Mouse (Mus musculus) small intestine, adult 2 months (tissue): ENCODE measurements at regions not wholly inside any gene's neighbourhood (a gene's known extent, or its start where the extent isn't known, plus 50 kb on each side); places are given as distances from the start of the nearest gene placed in this dataset.

Source experiments
- H3K27ac ChIP-seq: fragments of 200-500 bp; 2 replicates; pipeline ENCODE4 v1.5.1; 2012; ENCODE audit warnings: low read depth, low read length, control low read depth, inconsistent platforms; ENCODE audit not compliant: insufficient read depth
- H3K27me3 ChIP-seq: fragments of 200-500 bp; 2 replicates; pipeline ENCODE4 v1.6.1; 2012; ENCODE audit warnings: mild to moderate bottlenecking, moderate library complexity, low read length, inconsistent platforms; ENCODE audit not compliant: control insufficient read depth, insufficient read depth
- H3K36me3 ChIP-seq: fragments of 200-500 bp; 2 replicates; pipeline ENCODE4 v1.6.1; 2012; ENCODE audit warnings: mild to moderate bottlenecking, low read length, control low read depth, inconsistent platforms; ENCODE audit not compliant: control insufficient read depth, insufficient read depth
- H3K4me1 ChIP-seq: fragments of 200-500 bp; 2 replicates; pipeline ENCODE4 v1.6.1; 2012; ENCODE audit warnings: low read length, inconsistent platforms, mixed read lengths; ENCODE audit not compliant: control insufficient read depth, insufficient read depth, insufficient read length
- H3K4me3 ChIP-seq: fragments of 200-500 bp; 2 replicates; pipeline ENCODE4 v1.5.1; 2012; ENCODE audit warnings: low read depth, mild to moderate bottlenecking, control low read depth, inconsistent platforms, low read length, moderate library complexity
- CTCF ChIP-seq: fragments of 200-500 bp; IDR thresholded peaks from 2 replicates; pipeline ENCODE4 v1.5.1; 2012; ENCODE audit warnings: low read depth, mild to moderate bottlenecking, control low read depth, inconsistent platforms, low read length, moderate library complexity, mixed read lengths; ENCODE audit not compliant: insufficient replicate concordance, insufficient read length; ENCODE audit errors: extremely low read depth
- POLR2A ChIP-seq: fragments of 200-500 bp; IDR thresholded peaks from 2 replicates; pipeline ENCODE4 v1.6.1; 2012; ENCODE audit warnings: low read depth, mild to moderate bottlenecking, control low read depth, inconsistent platforms, low read length, moderate library complexity
- WGBS: fragments of 180-500 bp; shearing (Covaris S2); methylation state at CpG from one replicate; pipeline ENCODE4 v1.1.7; 2018; 5-methylcytosine and 5-hydroxymethylcytosine counted together

DNA sequence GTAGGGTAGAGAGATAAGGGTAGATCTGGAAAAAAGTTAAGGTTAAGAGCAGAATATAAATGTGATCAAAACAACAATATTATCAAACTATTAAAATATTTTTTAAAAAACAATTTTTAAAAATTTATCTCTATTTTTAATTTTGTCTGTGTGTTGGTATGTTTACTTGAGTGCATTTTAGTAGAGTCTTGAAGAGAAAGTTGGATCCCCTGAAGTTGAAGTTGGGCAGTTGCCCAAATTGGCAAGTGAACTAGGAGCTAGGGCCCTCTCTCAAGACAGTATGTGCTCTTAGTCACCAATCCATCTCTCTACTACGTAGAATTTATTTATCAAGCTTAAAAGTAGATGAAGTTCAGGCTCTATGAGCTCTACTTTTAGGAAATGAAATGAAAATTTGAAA lies 59.9 kb downstream of the Adamts1 start:
- Histone ChIP-seq H3K27ac (no peak overlapping the region), H3K36me3 (no peaks in the 10 kb centered on the region), H3K4me3 (no peak overlapping the region), H3K27me3 (no peaks in the 10 kb centered on the region), H3K4me1 (no peaks in the 10 kb centered on the region)
- TF ChIP-seq CTCF: no peak
- no peak for TF ChIP-seq POLR2A
- 68% methylated on average over 1 of the region's 1 CpGs for WGBS

DNA sequence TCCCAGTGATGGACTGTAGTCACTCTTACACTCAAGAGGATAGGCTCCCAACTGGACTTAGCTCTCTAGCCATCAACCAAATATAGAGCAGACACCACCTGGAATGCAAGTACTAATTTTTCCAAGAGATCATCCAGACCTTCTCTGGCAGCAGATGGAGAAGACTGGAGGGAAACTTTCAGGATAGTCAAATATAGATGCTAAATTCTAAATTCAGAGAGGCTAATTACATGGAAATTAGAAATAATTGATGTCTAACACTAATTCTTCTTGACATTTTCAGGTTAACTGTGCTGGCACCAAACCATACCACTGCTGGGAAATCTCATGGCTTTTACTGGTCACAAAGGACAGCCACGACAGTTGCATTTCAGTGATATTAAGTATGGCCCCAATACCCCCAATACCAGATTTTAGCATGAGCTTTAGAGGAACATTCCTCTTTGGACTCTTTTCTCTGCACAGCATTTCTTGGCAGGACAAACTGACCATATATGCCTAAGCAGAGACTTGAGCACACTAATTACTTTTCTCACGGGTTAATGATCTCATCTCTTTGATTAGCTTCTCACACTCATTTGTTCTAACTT lies 64.2 kb downstream of the Adamts1 start:
- Histone ChIP-seq H3K4me1 (no peaks in the 10 kb centered on the region), H3K27ac (no peak overlapping the region), H3K27me3 (no peaks in the 10 kb centered on the region), H3K4me3 (no peak overlapping the region), H3K36me3 (no peaks in the 10 kb centered on the region)
- 78% methylated on average over 2 of the region's 2 CpGs for WGBS
- TF ChIP-seq POLR2A: no peak
- TF ChIP-seq CTCF: no peak

DNA sequence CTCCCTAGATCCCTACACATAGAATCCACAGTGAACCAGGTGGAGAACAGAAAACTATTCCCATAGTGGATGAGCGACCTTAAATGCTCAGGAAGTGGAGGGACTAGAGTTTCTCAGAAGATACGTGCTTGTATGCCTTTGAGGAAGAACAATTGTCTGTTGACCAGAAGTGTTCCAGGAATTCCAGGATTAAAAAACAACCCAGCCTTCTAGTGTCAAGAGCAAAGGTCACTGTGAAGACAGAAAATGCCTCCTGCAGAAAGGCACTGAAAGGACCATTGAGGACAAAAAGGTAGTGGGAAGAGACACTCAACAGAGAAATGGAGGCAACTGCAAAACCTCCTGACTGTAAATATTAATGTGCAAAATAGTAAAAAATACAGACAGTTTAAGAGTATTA lies 74.9 kb downstream of the Adamts1 start:
- TF ChIP-seq CTCF (no peak), POLR2A (no peak)
- WGBS: 36% methylated on average over 2 of the region's 2 CpGs
- no peak overlapping the region for H3K27ac ChIP-seq
- H3K36me3 ChIP-seq: no peaks in the 10 kb centered on the region
- H3K4me3 ChIP-seq: no peak overlapping the region
- no peaks in the 10 kb centered on the region for H3K4me1 ChIP-seq
- H3K27me3 ChIP-seq: no peaks in the 10 kb centered on the region

DNA sequence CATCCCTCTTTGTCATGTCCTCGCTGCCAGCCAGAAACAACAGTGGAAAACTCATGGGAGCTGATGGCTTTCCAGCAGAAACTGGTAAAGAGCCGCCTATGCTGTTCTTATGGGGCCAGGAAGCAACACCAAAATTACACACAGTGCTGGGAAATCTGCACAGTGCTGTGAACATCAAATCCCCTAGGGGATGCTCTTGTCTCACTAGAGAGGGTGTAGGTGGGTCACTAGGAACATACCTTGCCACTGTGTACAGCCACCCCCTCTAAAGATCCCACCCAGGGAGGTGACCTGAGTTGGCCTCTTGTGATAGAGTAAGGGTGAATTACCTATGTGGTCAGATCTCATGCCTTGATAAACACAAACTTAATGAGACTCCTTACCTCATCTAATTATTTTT lies 80.9 kb downstream of the Adamts1 start:
- 47% methylated on average over 2 of the region's 2 CpGs for WGBS
- Histone ChIP-seq H3K4me3 (no peak overlapping the region), H3K4me1 (no peaks in the 10 kb centered on the region), H3K27me3 (no peaks in the 10 kb centered on the region), H3K27ac (no peak overlapping the region), H3K36me3 (no peaks in the 10 kb centered on the region)
- no peak for TF ChIP-seq CTCF
- TF ChIP-seq POLR2A: no peak

DNA sequence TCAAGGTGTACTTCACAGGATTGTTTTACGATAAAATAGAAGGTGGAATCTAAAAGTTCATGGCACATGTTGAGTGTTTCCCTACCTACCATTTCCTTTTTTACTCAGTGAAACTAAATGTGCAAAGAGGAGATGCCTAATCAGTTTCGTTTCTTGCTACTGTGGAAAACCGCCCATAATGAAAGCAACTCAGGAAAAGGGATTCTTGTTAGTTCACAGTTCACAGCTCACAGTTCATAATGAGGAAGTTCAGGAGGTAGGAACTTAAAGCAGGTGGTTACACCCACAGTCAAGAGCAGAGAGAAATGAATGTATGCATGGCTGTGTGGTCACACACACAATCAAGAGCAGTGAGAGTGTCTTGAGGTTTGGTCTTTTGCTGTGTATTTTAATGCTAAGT lies 90.6 kb downstream of the Adamts1 start:
- Histone ChIP-seq H3K27ac (no peak overlapping the region), H3K36me3 (no peaks in the 10 kb centered on the region), H3K4me3 (no peak overlapping the region), H3K4me1 (no peaks in the 10 kb centered on the region), H3K27me3 (no peaks in the 10 kb centered on the region)
- no peak for TF ChIP-seq POLR2A
- no peak for TF ChIP-seq CTCF
- 71% methylated on average over 3 of the region's 3 CpGs for WGBS

DNA sequence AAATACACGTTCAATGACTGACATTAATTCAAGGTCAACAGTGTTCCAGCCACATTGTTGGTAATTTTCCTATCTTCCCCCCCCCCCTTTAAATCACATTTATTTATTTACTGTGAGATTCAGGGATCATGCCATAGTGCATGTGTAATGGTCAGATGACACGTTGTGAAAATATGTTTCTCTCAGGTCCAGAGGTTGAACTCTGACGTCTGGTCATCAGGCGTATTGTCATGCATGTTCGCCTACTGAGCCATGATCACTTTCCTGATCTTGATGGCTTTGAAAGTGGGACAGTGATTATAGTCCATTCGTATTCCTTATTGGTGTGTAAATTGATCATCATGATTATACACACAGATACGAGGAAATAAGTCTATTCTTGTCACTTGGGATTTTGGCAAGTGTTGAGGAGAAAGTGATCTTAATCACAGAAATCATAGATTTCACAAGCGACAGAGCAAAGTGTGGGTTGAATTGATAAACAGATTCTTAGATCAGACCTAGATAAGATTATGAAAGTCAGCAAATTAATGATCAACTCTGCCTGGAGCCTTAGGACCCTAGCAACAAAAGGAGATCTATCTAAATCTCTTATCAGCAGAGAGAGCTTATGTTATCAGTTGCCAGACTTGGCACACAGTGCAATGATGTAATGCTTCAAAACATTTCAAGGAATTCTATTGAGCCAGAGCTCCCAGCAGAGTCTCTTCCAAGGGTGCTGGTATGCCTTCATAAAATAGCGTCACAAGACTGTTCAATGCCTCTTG lies 98.5 kb downstream of the Adamts1 start:
- TF ChIP-seq CTCF: no peak
- TF ChIP-seq POLR2A: no peak
- Histone ChIP-seq H3K36me3 (no peaks in the 10 kb centered on the region), H3K27me3 (no peaks in the 10 kb centered on the region), H3K4me1 (no peaks in the 10 kb centered on the region), H3K27ac (no peak overlapping the region), H3K4me3 (no peak overlapping the region)
- WGBS: 38% methylated on average over 9 of the region's 9 CpGs

DNA sequence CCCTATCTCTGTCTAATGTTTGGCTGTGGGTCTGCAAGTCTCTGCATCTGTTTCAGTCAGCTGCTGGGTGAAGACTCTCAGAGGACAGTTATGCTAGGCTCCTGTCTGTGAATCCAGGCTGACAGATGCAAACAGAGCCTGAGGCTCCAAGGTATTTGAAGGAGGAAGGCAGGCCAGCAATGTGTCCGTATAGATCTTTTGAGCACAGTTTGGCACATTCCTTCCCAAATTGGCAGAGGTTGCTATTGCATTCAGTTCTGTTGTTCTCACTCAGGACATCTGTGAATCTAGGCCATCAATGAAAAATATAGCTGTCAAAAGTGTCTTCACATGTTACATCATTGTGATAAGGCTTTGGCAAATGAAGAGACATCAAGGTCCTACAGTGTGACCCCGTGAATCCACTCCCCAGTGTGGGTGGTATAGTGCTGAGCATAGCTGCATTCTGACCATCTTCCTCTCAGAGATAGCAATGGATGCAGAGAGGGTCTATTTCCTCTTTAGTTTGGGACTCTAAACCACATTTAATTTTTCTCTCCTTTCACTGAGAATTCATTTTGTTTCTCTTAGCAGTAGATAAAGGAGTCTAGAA lies 99.9 kb downstream of the Adamts1 start:
- no peak overlapping the region for H3K27ac ChIP-seq
- H3K4me1 ChIP-seq: no peaks in the 10 kb centered on the region
- no peak overlapping the region for H3K4me3 ChIP-seq
- H3K36me3 ChIP-seq: no peaks in the 10 kb centered on the region
- TF ChIP-seq CTCF: no peak
- H3K27me3 ChIP-seq: no peaks in the 10 kb centered on the region
- 75% methylated on average over 2 of the region's 2 CpGs for WGBS

DNA sequence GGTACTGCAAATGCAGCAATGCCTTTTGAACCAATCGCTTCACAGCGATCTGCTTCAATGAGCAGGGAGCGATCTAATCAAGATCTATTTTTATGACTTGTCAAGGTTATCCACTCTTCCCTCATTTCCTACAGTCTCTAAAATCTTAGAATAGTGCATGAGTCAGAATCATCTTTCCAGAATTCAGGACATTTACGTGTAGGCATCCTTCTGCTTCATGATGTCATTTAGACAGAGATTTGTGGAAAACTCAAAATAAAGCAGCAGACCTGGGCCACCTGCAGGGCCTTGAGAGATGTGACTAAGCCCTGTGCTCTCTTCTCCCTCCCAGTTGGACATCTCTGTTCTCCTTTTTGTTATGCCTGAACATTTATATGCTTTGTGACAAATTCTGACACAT lies 103.6 kb downstream of the Adamts1 start:
- no peaks in the 10 kb centered on the region for H3K36me3 ChIP-seq
- WGBS: 60% methylated on average over 4 of the region's 4 CpGs
- TF ChIP-seq CTCF: no peak
- no peak for TF ChIP-seq POLR2A
- H3K27ac ChIP-seq: no peak overlapping the region
- H3K27me3 ChIP-seq: no peaks in the 10 kb centered on the region; the same call in 1 of the 2 replicates
- H3K4me3 ChIP-seq: no peak overlapping the region
- no peaks in the 10 kb centered on the region for H3K4me1 ChIP-seq
